Mouse (Mus musculus) liver, embryonic 15.5 days (tissue): ENCODE measurements at regions not wholly inside any gene's neighbourhood (a gene's known extent, or its start where the extent isn't known, plus 50 kb on each side); places are given as distances from the start of the nearest gene placed in this dataset.

Source experiments
- ATAC-seq: fragments of 200-750 bp; cut with Nextera tagmentation; 2 replicates; pipeline ENCODE4 v1.8.0; 2017; ENCODE audit warnings: moderate number of reproducible peaks, mild to moderate bottlenecking, moderate library complexity; ENCODE audit not compliant: insufficient read depth
- H3K27ac ChIP-seq: fragments of 300-500 bp; sonication (generic); replicated peaks from 2 replicates; pipeline ENCODE4 v1.5.1; 2015; ENCODE audit warnings: mild to moderate bottlenecking, inconsistent platforms
- H3K27me3 ChIP-seq: fragments of 300-500 bp; sonication (generic); 2 replicates; pipeline ENCODE4 v1.6.1; 2015; ENCODE audit warnings: mild to moderate bottlenecking, inconsistent platforms
- H3K36me3 ChIP-seq: fragments of 300-500 bp; sonication (generic); replicated peaks from 2 replicates; pipeline ENCODE4 v1.6.1; 2015; ENCODE audit warnings: moderate library complexity, mild to moderate bottlenecking, inconsistent platforms
- H3K4me1 ChIP-seq: fragments of 300-500 bp; sonication (generic); replicated peaks from 2 replicates; pipeline ENCODE4 v1.6.1; 2015; ENCODE audit warnings: inconsistent platforms
- H3K4me2 ChIP-seq: fragments of 300-500 bp; sonication (generic); 2 replicates; pipeline ENCODE4 v1.6.1; 2015; ENCODE audit warnings: moderate library complexity, mild to moderate bottlenecking, inconsistent platforms
- H3K4me3 ChIP-seq: fragments of 300-500 bp; sonication (generic); replicated peaks from 2 replicates; pipeline ENCODE4 v1.5.1; 2015; ENCODE audit warnings: mild to moderate bottlenecking, inconsistent platforms
- H3K9ac ChIP-seq: fragments of 300-500 bp; sonication (generic); 2 replicates; pipeline ENCODE4 v1.6.1; 2015; ENCODE audit warnings: moderate library complexity, mild to moderate bottlenecking, inconsistent platforms
- H3K9me3 ChIP-seq: fragments of 300-500 bp; sonication (generic); replicated peaks from 2 replicates; pipeline ENCODE4 v1.6.1; 2016; ENCODE audit warnings: inconsistent platforms
- WGBS: fragments of 180-500 bp; shearing (Covaris S2); methylation state at CpG from one replicate; pipeline ENCODE4 v1.1.7; 2015; ENCODE audit warnings: mixed read lengths; ENCODE audit not compliant: insufficient replicate concordance; 5-methylcytosine and 5-hydroxymethylcytosine counted together

- Histone ChIP-seq H3K27me3 (no peaks in the 10 kb centered on the region), H3K27ac (no peak overlapping the region), H3K4me2 (no peak overlapping the region), H3K9ac (no peak overlapping the region), H3K9me3 (no peaks in the 10 kb centered on the region), H3K4me1 (no peaks in the 10 kb centered on the region), H3K36me3 (no peaks in the 10 kb centered on the region), H3K4me3 (no peak overlapping the region)
- no peak for ATAC-seq
- 43% methylated on average over 5 of the region's 5 CpGs for WGBS
Measured at GRCm38 (mm10) chr12:113277741-113278140, 92.0 kb downstream of the Tmem121 start.

GRCm38 (mm10) chr12:113292029-113292809 is 106.5 kb downstream of the Tmem121 start:
- Histone ChIP-seq H3K9me3 (no peaks in the 10 kb centered on the region), H3K4me2 (no peak overlapping the region), H3K4me3 (no peak overlapping the region), H3K4me1 (no peaks in the 10 kb centered on the region), H3K36me3 (no peaks in the 10 kb centered on the region), H3K9ac (no peak overlapping the region), H3K27me3 (no peaks in the 10 kb centered on the region), H3K27ac (no peak overlapping the region)
- no peak for ATAC-seq
- 6% methylated on average over 1 of the region's 1 CpGs for whole genome bisulfite sequencing

- Histone ChIP-seq H3K36me3 (no peaks in the 10 kb centered on the region), H3K4me3 (no peak overlapping the region), H3K4me1 (no peaks in the 10 kb centered on the region), H3K4me2 (no peak overlapping the region), H3K27me3 (no peaks in the 10 kb centered on the region), H3K9me3 (no peaks in the 10 kb centered on the region), H3K27ac (no peak overlapping the region), H3K9ac (no peak overlapping the region)
- 59% methylated on average over 2 of the region's 2 CpGs for WGBS
- ATAC-seq, result no peak
Measured at GRCm38 (mm10) chr12:113295924-113296323, 110.2 kb downstream of the Tmem121 start.

- 60% methylated on average over 1 of the region's 1 CpGs for WGBS
- H3K9ac ChIP-seq, result no peak overlapping the region
- H3K4me3 ChIP-seq, result no peak overlapping the region
- H3K9me3 ChIP-seq, result no peaks in the 10 kb centered on the region
- no peaks in the 10 kb centered on the region for H3K36me3 ChIP-seq
- H3K4me2 ChIP-seq, result no peak overlapping the region
- no peaks in the 10 kb centered on the region for H3K27me3 ChIP-seq
- no peak overlapping the region for H3K27ac ChIP-seq
- H3K4me1 ChIP-seq, result no peaks in the 10 kb centered on the region
- ATAC-seq, result no peak
Measured at GRCm38 (mm10) chr12:113305973-113306372, 120.2 kb downstream of the Tmem121 start.

- Histone ChIP-seq H3K4me1 (no peaks in the 10 kb centered on the region), H3K4me3 (no peak overlapping the region), H3K4me2 (no peak overlapping the region), H3K27ac (no peak overlapping the region), H3K9ac (no peak overlapping the region), H3K27me3 (no peaks in the 10 kb centered on the region), H3K36me3 (no peaks in the 10 kb centered on the region), H3K9me3 (no peaks in the 10 kb centered on the region)
- ATAC-seq, result no peak
- 14% methylated on average over 3 of the region's 3 CpGs for WGBS
Measured at GRCm38 (mm10) chr12:113313319-113313718, 127.6 kb downstream of the Tmem121 start.

GRCm38 (mm10) chr12:113314624-113315023 is 128.9 kb downstream of the Tmem121 start:
- no peaks in the 10 kb centered on the region for H3K36me3 ChIP-seq
- WGBS, result 58% methylated on average over 4 of the region's 4 CpGs
- H3K9ac ChIP-seq, result no peak overlapping the region
- no peak overlapping the region for H3K4me3 ChIP-seq
- ATAC-seq, result no peak
- H3K27me3 ChIP-seq, result no peaks in the 10 kb centered on the region
- H3K9me3 ChIP-seq, result no peaks in the 10 kb centered on the region
- H3K4me1 ChIP-seq, result no peaks in the 10 kb centered on the region
- H3K4me2 ChIP-seq, result no peak overlapping the region
- H3K27ac ChIP-seq, result no peak overlapping the region

- H3K9ac ChIP-seq, result no peak overlapping the region
- ATAC-seq, result no peak
- H3K4me2 ChIP-seq, result no peak overlapping the region
- H3K4me3 ChIP-seq, result no peak overlapping the region
- no peaks in the 10 kb centered on the region for H3K36me3 ChIP-seq
- H3K9me3 ChIP-seq, result no peaks in the 10 kb centered on the region
- WGBS, result 62% methylated on average over 9 of the region's 9 CpGs
- no peaks in the 10 kb centered on the region for H3K27me3 ChIP-seq
- no peaks in the 10 kb centered on the region for H3K4me1 ChIP-seq
- no peak overlapping the region for H3K27ac ChIP-seq
Measured at GRCm38 (mm10) chr12:113321086-113321485, 135.4 kb downstream of the Tmem121 start.

DNA sequence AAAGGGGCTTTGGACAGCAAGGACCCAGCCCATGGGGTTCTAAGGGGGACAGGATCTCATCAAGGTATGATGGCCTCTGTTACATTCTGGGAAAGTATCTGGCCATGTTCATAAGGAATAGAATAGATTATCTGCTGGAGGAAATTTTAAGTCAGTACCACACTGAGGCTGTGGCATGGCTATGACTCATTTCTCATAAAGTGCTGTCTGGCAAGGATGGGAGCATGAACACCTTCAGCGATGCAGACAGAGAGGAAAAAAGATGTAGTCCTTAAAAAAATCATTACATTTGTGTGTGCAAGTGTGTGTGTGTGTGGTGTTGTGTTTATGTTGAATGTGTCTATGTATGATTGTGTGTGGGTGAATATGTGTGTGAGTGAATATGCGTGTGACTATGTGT is 136.4 kb downstream of the Tmem121 start:
- Histone ChIP-seq H3K4me2 (no peak overlapping the region), H3K36me3 (no peaks in the 10 kb centered on the region), H3K9ac (no peak overlapping the region), H3K4me3 (no peak overlapping the region), H3K27ac (no peak overlapping the region), H3K27me3 (no peaks in the 10 kb centered on the region), H3K9me3 (no peaks in the 10 kb centered on the region), H3K4me1 (no peaks in the 10 kb centered on the region)
- ATAC-seq, result no peak
- WGBS, result 72% methylated on average over 2 of the region's 2 CpGs

- Histone ChIP-seq H3K27ac (no peak overlapping the region), H3K9ac (no peak overlapping the region), H3K4me1 (no peaks in the 10 kb centered on the region), H3K27me3 (no peaks in the 10 kb centered on the region), H3K4me3 (no peak overlapping the region), H3K4me2 (no peak overlapping the region), H3K9me3 (no peaks in the 10 kb centered on the region), H3K36me3 (no peaks in the 10 kb centered on the region)
- WGBS, result 67% methylated on average over 5 of the region's 5 CpGs
- ATAC-seq, result no peak
Measured at GRCm38 (mm10) chr12:113327851-113328250, 142.1 kb downstream of the Tmem121 start.

GRCm38 (mm10) chr12:113330266-113330665 is 144.5 kb downstream of the Tmem121 start:
- no peak overlapping the region for H3K27ac ChIP-seq

DNA sequence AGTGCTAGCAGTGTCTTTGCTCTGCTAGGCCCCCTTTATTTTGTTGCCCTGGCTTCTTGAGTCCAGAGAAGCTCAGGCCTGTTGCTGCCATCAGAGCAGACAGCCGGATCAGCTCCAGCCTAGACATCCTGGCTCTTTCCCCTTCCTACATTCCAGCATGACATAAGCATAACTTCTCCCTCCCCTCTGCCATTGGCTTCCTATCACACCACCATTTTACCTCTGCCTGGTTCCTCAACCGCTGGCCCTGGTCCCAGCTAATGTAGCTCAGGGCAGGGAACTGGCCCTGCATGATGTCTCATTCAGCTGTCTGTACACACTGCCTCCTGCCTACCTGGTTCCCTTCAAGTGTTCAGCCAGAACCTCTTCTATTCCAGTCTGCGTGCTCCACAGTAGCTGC is 146.5 kb downstream of the Tmem121 start:
- 54% methylated on average over 3 of the region's 3 CpGs for WGBS
- H3K9ac ChIP-seq, result no peak overlapping the region
- ATAC-seq, result no peak
- H3K27me3 ChIP-seq, result no peaks in the 10 kb centered on the region
- H3K4me1 ChIP-seq, result no peaks in the 10 kb centered on the region
- H3K9me3 ChIP-seq, result no peaks in the 10 kb centered on the region
- no peak overlapping the region for H3K27ac ChIP-seq
- H3K36me3 ChIP-seq, result no peaks in the 10 kb centered on the region
- H3K4me2 ChIP-seq, result no peak overlapping the region
- H3K4me3 ChIP-seq, result no peak overlapping the region

More at GRCm38 (mm10) chr12:113330266-113330665, 144.5 kb downstream of the Tmem121 start:
- 58% methylated on average over 6 of the region's 6 CpGs for WGBS
- Histone ChIP-seq H3K4me3 (no peak overlapping the region), H3K4me2 (no peak overlapping the region), H3K4me1 (no peaks in the 10 kb centered on the region), H3K9ac (no peak overlapping the region), H3K27me3 (no peaks in the 10 kb centered on the region), H3K36me3 (no peaks in the 10 kb centered on the region), H3K9me3 (no peaks in the 10 kb centered on the region)
- no peak for ATAC-seq

- H3K4me3 ChIP-seq, result no peak overlapping the region
- no peak overlapping the region for H3K27ac ChIP-seq
- H3K4me2 ChIP-seq, result no peak overlapping the region
- no peaks in the 10 kb centered on the region for H3K9me3 ChIP-seq
- H3K36me3 ChIP-seq, result no peaks in the 10 kb centered on the region
- H3K27me3 ChIP-seq, result no peaks in the 10 kb centered on the region
- ATAC-seq, result no peak
- H3K4me1 ChIP-seq, result no peaks in the 10 kb centered on the region
- no peak overlapping the region for H3K9ac ChIP-seq
Measured at GRCm38 (mm10) chr12:113333399-113333798, 147.7 kb downstream of the Tmem121 start.
